Mouse (Mus musculus): ENCODE results near the gene Bpifa3. TPM values are rescaled to one million over a fixed set of nuclear protein-coding genes. Genes with fewer than 3 reads are reported as not detected.

Bpifa3 gene
- not detected for total RNA-seq (2023)

DNA sequence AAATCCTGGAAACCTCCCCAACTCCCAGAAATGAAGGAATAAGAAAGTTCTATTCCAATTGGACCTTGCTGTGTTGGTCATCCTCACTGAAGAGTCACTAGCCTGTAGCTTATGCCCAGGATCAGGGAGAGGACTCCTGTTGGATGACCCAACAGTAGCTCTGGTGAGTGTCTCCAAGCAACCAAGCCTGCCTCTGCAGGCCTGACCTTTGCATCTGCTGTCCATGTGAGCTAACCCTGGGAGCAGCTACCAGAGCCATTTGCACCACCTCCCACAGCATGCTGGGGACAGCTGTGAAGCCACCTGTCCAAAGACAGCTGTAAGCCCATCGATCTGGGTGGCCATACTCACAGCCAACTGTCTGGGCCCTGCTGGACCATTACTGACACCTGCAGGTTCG is at the start of gene Bpifa3:
Gene Bpifa3, plus strand, starts transcription at position 217 of the 400 bp plus-strand sequence.

DNA sequence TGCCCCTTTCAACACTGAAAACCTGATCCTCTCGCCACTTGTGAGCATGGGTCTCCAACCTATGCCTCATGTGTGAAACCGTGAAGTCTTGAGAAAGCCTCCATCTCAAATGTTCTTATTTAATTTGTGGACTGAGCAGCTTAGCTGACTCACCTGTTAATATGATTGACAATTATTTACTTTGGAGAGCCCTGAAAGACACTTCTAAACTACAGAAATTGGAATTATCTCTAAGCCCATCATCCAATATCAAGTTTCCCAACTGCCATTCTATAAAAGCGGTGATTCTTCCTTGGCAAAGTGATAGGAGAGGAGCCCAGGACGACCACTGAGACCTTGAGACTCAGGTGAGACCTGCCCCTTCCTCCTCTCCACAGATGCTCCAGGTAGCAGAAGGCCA is 12.4 kb downstream of the Bpifa3 start, which contains the start of gene Bpifa1:
Gene Bpifa1, plus strand, starts transcription at position 301 of the 400 bp plus-strand sequence.

DNA sequence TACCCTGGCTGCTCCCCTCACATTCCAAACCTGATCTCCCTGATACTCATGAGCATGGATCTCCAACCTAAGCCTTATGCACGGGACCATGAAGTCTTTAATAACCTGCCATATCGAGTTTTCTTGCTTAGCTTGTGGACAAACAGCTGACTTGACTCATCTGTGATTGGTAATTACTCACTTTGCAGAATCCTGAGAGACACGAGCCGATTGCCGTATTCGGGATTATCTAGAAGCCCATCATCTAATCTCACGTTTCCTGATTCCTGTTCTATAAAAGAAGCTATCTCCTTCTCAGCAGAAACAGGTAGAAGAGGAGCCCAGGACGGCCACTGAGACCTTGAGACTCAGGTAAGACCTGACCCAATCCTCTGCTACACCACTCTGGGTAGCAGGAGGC is 32.2 kb downstream of the Bpifa3 start, which contains the start of gene Bpifa5:
Gene Bpifa5, plus strand, starts transcription at position 301 of the 400 bp plus-strand sequence.

Other genes starting within 250 kb of the Bpifa3 start
- gene Bpifb6, start 229.9 kb upstream of the Bpifa3 start, total RNA-seq (2023): not detected
- not detected for gene Bpifb3, start 212.1 kb upstream of the Bpifa3 start, total RNA-seq (2023)
- not detected for gene Bpifb4, start 192.1 kb upstream of the Bpifa3 start, total RNA-seq (2023)
- gene Bpifa6, start 155.4 kb upstream of the Bpifa3 start, total RNA-seq (2023): not detected
- not detected for gene Bpifa2, start 122.1 kb upstream of the Bpifa3 start, total RNA-seq (2023)
- gene Bpifa1, start 12.5 kb downstream of the Bpifa3 start, total RNA-seq (2023): not detected
- gene Bpifa5, start 32.3 kb downstream of the Bpifa3 start, total RNA-seq (2023): not detected
- not detected for gene Bpifb1, start 60.5 kb downstream of the Bpifa3 start, total RNA-seq (2023)
- not detected for gene Bpifb5, start 93.4 kb downstream of the Bpifa3 start, total RNA-seq (2023)
- gene Bpifb9a, start 127.5 kb downstream of the Bpifa3 start, total RNA-seq (2023): not detected
- not detected for gene Bpifb9b, start 176.9 kb downstream of the Bpifa3 start, total RNA-seq (2023)
- 10 to 100 TPM; 17.6 to 17.7 TPM for gene Cdk5rap1, start 242.7 kb downstream of the Bpifa3 start, total RNA-seq (2023)